Mouse (Mus musculus) lung, embryonic 15.5 days (tissue): Measurements from ENCODE around the gene Ddx23. TPM values are rescaled to one million over a fixed set of nuclear protein-coding genes. Genes with fewer than 3 reads are reported as not detected.
A peak's percentile ranks its signal among the peaks of the same experiment; 100 is the strongest.

ENCODE experiments used
- ATAC-seq: fragments of 200-750 bp; cut with Nextera tagmentation; 2 replicates; pipeline ENCODE4 v1.8.0; 2017; ENCODE audit warnings: moderate number of reproducible peaks, borderline replicate concordance; ENCODE audit not compliant: low FRiP score, low TSS enrichment; ENCODE audit errors: extremely low read depth
- H3K27ac ChIP-seq: fragments of 300-500 bp; sonication (generic); 2 replicates; pipeline ENCODE4 v1.5.1; 2015; ENCODE audit warnings: moderate library complexity, mild to moderate bottlenecking, inconsistent platforms
- H3K27me3 ChIP-seq: fragments of 300-500 bp; sonication (generic); 2 replicates; pipeline ENCODE4 v1.6.1; 2015; ENCODE audit warnings: inconsistent platforms
- H3K36me3 ChIP-seq: fragments of 300-500 bp; sonication (generic); 2 replicates; pipeline ENCODE4 v1.6.1; 2015; ENCODE audit warnings: inconsistent platforms
- H3K4me1 ChIP-seq: fragments of 300-500 bp; sonication (generic); 2 replicates; pipeline ENCODE4 v1.6.1; 2015; ENCODE audit warnings: inconsistent platforms
- H3K4me2 ChIP-seq: fragments of 300-500 bp; sonication (generic); 2 replicates; pipeline ENCODE4 v1.6.1; 2015; ENCODE audit warnings: inconsistent platforms, mild to moderate bottlenecking, moderate library complexity
- H3K4me3 ChIP-seq: fragments of 300-500 bp; sonication (generic); 2 replicates; pipeline ENCODE4 v1.5.1; 2015; ENCODE audit warnings: mild to moderate bottlenecking, inconsistent platforms
- H3K9ac ChIP-seq: fragments of 300-500 bp; sonication (generic); 2 replicates; pipeline ENCODE4 v1.6.1; 2015; ENCODE audit warnings: inconsistent platforms
- H3K9me3 ChIP-seq: fragments of 300-500 bp; sonication (generic); 2 replicates; pipeline ENCODE4 v1.6.1; 2016; ENCODE audit warnings: inconsistent platforms
- WGBS: fragments of 180-500 bp; shearing (Covaris S2); methylation state at CpG from one replicate; pipeline ENCODE4 v1.1.7; 2015; 5-methylcytosine and 5-hydroxymethylcytosine counted together
- polyA plus RNA-seq: library from polyadenylated mRNA; unstranded; fragments of >200 nt; fragmentation: Nextera tagmentation; extraction: Ambion mirVana; gene quantifications from 2 replicates; pipeline ENCODE4 v1.2.1, GENCODE M21; 2015

The Ddx23 gene
- polyA plus RNA-seq, 1 experiment from 2014 or later, result 22.5 TPM

- no peaks in the 10 kb centered on the region for H3K27me3 ChIP-seq
- no peak for ATAC-seq
- H3K27ac ChIP-seq, result peak overlapping the region; percentile 64
- peaks cover 57% of the 10 kb centered on the region for H3K36me3 ChIP-seq
- H3K9me3 ChIP-seq, result no peaks in the 10 kb centered on the region
- H3K9ac ChIP-seq, result peak overlapping the region; percentile 4; the same call in 1 of the 2 replicates
- 54% methylated on average over 13 of the region's 13 CpGs for WGBS
- H3K4me3 ChIP-seq, result peak overlapping the region; percentile 13; the same call in 1 of the 2 replicates
- H3K4me1 ChIP-seq, result peaks cover 43% of the 10 kb centered on the region
- peak overlapping the region; percentile 43 for H3K4me2 ChIP-seq
Measured at GRCm38 (mm10) chr15:98602191-98602881, 60.4 kb downstream of the Ddx23 start.

GRCm38 (mm10) chr15:98601832-98602190 lies 60.9 kb downstream of the Ddx23 start:
- WGBS, result 67% methylated on average over 7 of the region's 7 CpGs
- Histone ChIP-seq H3K27me3 (no peaks in the 10 kb centered on the region), H3K9ac (no peak overlapping the region), H3K4me1 (peaks cover 37% of the 10 kb centered on the region), H3K4me3 (no peak overlapping the region), H3K9me3 (no peaks in the 10 kb centered on the region), H3K4me2 (peak overlapping the region; percentile 43), H3K36me3 (peaks cover 62% of the 10 kb centered on the region), H3K27ac (0 out of 2 replicates have a peak overlapping the region, but pooled peaks have one; percentile 64)
- ATAC-seq, result no peak

- Histone ChIP-seq H3K9me3 (no peaks in the 10 kb centered on the region), H3K9ac (no peak overlapping the region), H3K4me3 (no peak overlapping the region), H3K4me1 (peaks cover 23% of the 10 kb centered on the region), H3K4me2 (no peak overlapping the region), H3K36me3 (peaks cover 79% of the 10 kb centered on the region), H3K27ac (no peak overlapping the region), H3K27me3 (no peaks in the 10 kb centered on the region)
- no peak for ATAC-seq
- WGBS, result 83% methylated on average over 12 of the region's 12 CpGs
Measured at GRCm38 (mm10) chr15:98600036-98600709, 62.5 kb downstream of the Ddx23 start.

GRCm38 (mm10) chr15:98596609-98597008 lies 66.1 kb downstream of the Ddx23 start:
- peaks cover 91% of the 10 kb centered on the region for H3K36me3 ChIP-seq
- H3K4me1 ChIP-seq, result no peaks in the 10 kb centered on the region
- H3K4me2 ChIP-seq, result no peak overlapping the region
- no peak overlapping the region for H3K4me3 ChIP-seq
- WGBS, result 95% methylated on average over 14 of the region's 14 CpGs
- H3K9ac ChIP-seq, result no peak overlapping the region
- H3K27ac ChIP-seq, result no peak overlapping the region
- no peak for ATAC-seq
- no peaks in the 10 kb centered on the region for H3K9me3 ChIP-seq
- no peaks in the 10 kb centered on the region for H3K27me3 ChIP-seq

Other genes with a start within 250 kb of the Ddx23 start
- gene Olfr282, start 231.7 kb downstream of the Ddx23 start, polyA plus RNA-seq, result not detected in 2 replicates
- not detected in 2 replicates for gene Olfr281, start 210.3 kb downstream of the Ddx23 start, polyA plus RNA-seq
- not detected in 2 replicates for gene OR5BS1P, start 193.0 kb downstream of the Ddx23 start, polyA plus RNA-seq
- 0.21 and 0.40 TPM in 2 replicates for gene Lalba, start 180.2 kb downstream of the Ddx23 start, polyA plus RNA-seq
- not detected in 2 replicates for gene Olfr279, start 170.5 kb downstream of the Ddx23 start, polyA plus RNA-seq
- gene Kansl2, start 128.6 kb downstream of the Ddx23 start, polyA plus RNA-seq, result 112 TPM in 2 replicates
- 51.4 and 56.3 TPM in 2 replicates for gene Ccnt1, start 92.0 kb downstream of the Ddx23 start, polyA plus RNA-seq
- gene 4930415O20Rik, start 91.9 kb downstream of the Ddx23 start, polyA plus RNA-seq, result not detected in 2 replicates
- 22.4 and 23.2 TPM in 2 replicates for gene Adcy6, start 52.8 kb downstream of the Ddx23 start, polyA plus RNA-seq
- 26.7 and 27.2 TPM in 2 replicates for gene Cacnb3, start 32.1 kb downstream of the Ddx23 start, polyA plus RNA-seq
- gene Rnd1, start 14.6 kb upstream of the Ddx23 start, polyA plus RNA-seq, result 0.63 and 0.92 TPM in 2 replicates
- 2.1 and 2.8 TPM in 2 replicates for gene Ccdc65, start 45.3 kb upstream of the Ddx23 start, polyA plus RNA-seq
- gene Fkbp11, start 65.3 kb upstream of the Ddx23 start, polyA plus RNA-seq, result 30.0 and 32.6 TPM in 2 replicates
- gene Arf3, start 100.3 kb upstream of the Ddx23 start, polyA plus RNA-seq, result 45.7 and 45.8 TPM in 2 replicates
- gene Wnt10b, start 115.3 kb upstream of the Ddx23 start, polyA plus RNA-seq, result 0.10 TPM in 1 of 2 replicates, not detected in the other
- not detected in 2 replicates for gene Wnt1, start 127.0 kb upstream of the Ddx23 start, polyA plus RNA-seq
- gene Ddn, start 146.6 kb upstream of the Ddx23 start, polyA plus RNA-seq, result 0.04 TPM in 1 of 2 replicates, not detected in the other
- gene Prkag1, start 168.6 kb upstream of the Ddx23 start, polyA plus RNA-seq, result 105 and 113 TPM in 2 replicates
- gene Kmt2d, start 208.3 kb upstream of the Ddx23 start, polyA plus RNA-seq, result 11.1 and 12.5 TPM in 2 replicates
- 9.9 and 11.6 TPM in 2 replicates for gene Rhebl1, start 231.6 kb upstream of the Ddx23 start, polyA plus RNA-seq
- gene Dhh, start 235.6 kb upstream of the Ddx23 start, polyA plus RNA-seq, result 2.3 and 2.8 TPM in 2 replicates